Mouse (Mus musculus): ENCODE data around the gene Sv2b. TPM values are rescaled to one million over a fixed set of nuclear protein-coding genes. Genes with fewer than 3 reads are reported as not detected.
"Not testable (repeated sequence)": the region's sequence is repeated elsewhere in the genome, so short reads cannot be mapped to it uniquely, and the experiment has no call there.

Sv2b gene
- polyA plus RNA-seq, 1 experiment from 2014 or later, result 1.9 TPM

DNA sequence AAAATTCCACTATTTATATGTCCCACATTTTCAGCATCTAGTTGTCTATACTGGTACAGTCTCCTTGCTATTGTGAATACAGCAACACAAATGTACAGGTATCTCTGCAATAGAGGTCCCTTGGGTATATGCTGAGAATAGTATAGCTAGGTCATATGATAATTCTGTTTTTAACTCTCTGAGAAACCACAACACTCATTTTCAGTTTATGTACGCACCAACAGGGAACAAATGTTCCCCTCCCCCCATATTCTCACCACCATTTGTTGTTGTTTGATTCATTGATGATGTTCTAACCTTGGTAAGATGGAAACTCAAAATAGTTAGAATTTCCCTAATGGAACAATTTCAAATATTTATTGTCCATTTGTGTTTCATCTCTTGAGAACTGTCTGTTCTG lies 16.2 kb upstream of the Sv2b start:
- Histone ChIP-seq H3K27ac (ENCODE audit: low read depth) (no peak overlapping the region), H3K36me3 (ENCODE audit: control insufficient read depth, insufficient read depth, low read length) (no peaks in the 10 kb centered on the region), H3K4me3 (ENCODE audit: low read depth, low read length) (no peak overlapping the region), H3K9me3 (ENCODE audit: control insufficient read depth, low read length) (no peaks in the 10 kb centered on the region), H3K4me2 (ENCODE audit: low read length) (no peak overlapping the region), H3K27me3 (replicated peaks; ENCODE audit: control insufficient read depth, insufficient read depth, low read length) (no peaks in the 10 kb centered on the region), H3K9ac (ENCODE audit: low read length) (no peak overlapping the region), H3K4me1 (replicated peaks; ENCODE audit: control insufficient read depth, insufficient read depth, low read length) (no peaks in the 10 kb centered on the region)
- DNase-seq (ENCODE audit: low spot score) (no peak), ATAC-seq (replicated peaks; ENCODE audit: low FRiP score, low TSS enrichment, low read depth) (no peak)
- 89% methylated on average over 1 of the region's 1 CpGs for WGBS

- not testable (repeated sequence) for H3K4me1 ChIP-seq (replicated peaks; ENCODE audit: control insufficient read depth, insufficient read depth, low read length); H3K9me3 ChIP-seq (ENCODE audit: control insufficient read depth, low read length); H3K9ac ChIP-seq (ENCODE audit: low read length); H3K27ac ChIP-seq (ENCODE audit: low read depth); H3K36me3 ChIP-seq (ENCODE audit: control insufficient read depth, insufficient read depth, low read length); H3K27me3 ChIP-seq (replicated peaks; ENCODE audit: control insufficient read depth, insufficient read depth, low read length); H3K4me2 ChIP-seq (ENCODE audit: low read length); DNase-seq (ENCODE audit: low spot score); ATAC-seq (replicated peaks; ENCODE audit: low FRiP score, low TSS enrichment, low read depth); H3K4me3 ChIP-seq (ENCODE audit: low read depth, low read length)
- WGBS, result 89% methylated on average over 3 of the region's 3 CpGs
These were observed 13.7 kb upstream of the Sv2b start for GRCm38 (mm10) chr7:75322742-75323141.

- Histone ChIP-seq H3K27ac (ENCODE audit: low read depth) (no peak overlapping the region), H3K36me3 (ENCODE audit: control insufficient read depth, insufficient read depth, low read length) (no peaks in the 10 kb centered on the region), H3K9ac (ENCODE audit: low read length) (no peak overlapping the region), H3K4me1 (replicated peaks; ENCODE audit: control insufficient read depth, insufficient read depth, low read length) (no peaks in the 10 kb centered on the region), H3K27me3 (replicated peaks; ENCODE audit: control insufficient read depth, insufficient read depth, low read length) (no peaks in the 10 kb centered on the region), H3K9me3 (ENCODE audit: control insufficient read depth, low read length) (no peaks in the 10 kb centered on the region), H3K4me2 (ENCODE audit: low read length) (no peak overlapping the region), H3K4me3 (ENCODE audit: low read depth, low read length) (no peak overlapping the region)
- no peak for DNase-seq (ENCODE audit: low spot score)
- no peak for ATAC-seq (replicated peaks; ENCODE audit: low FRiP score, low TSS enrichment, low read depth)
These were observed 10.9 kb upstream of the Sv2b start for GRCm38 (mm10) chr7:75320009-75320408.

- H3K27me3 ChIP-seq (replicated peaks; ENCODE audit: control insufficient read depth, insufficient read depth, low read length), result no peaks in the 10 kb centered on the region
- H3K4me3 ChIP-seq (ENCODE audit: low read depth, low read length), result no peak overlapping the region
- no peak overlapping the region for H3K4me2 ChIP-seq (ENCODE audit: low read length)
- 93% methylated on average over 1 of the region's 1 CpGs for WGBS
- ATAC-seq (replicated peaks; ENCODE audit: low FRiP score, low TSS enrichment, low read depth) (no peak), DNase-seq (ENCODE audit: low spot score) (no peak)
- H3K9me3 ChIP-seq (ENCODE audit: control insufficient read depth, low read length), result no peaks in the 10 kb centered on the region
- H3K9ac ChIP-seq (ENCODE audit: low read length), result no peak overlapping the region
- no peaks in the 10 kb centered on the region for H3K4me1 ChIP-seq (replicated peaks; ENCODE audit: control insufficient read depth, insufficient read depth, low read length)
- no peak overlapping the region for H3K27ac ChIP-seq (ENCODE audit: low read depth)
- no peaks in the 10 kb centered on the region for H3K36me3 ChIP-seq (ENCODE audit: control insufficient read depth, insufficient read depth, low read length)
These were observed 9.3 kb upstream of the Sv2b start for GRCm38 (mm10) chr7:75318320-75318719.

DNA sequence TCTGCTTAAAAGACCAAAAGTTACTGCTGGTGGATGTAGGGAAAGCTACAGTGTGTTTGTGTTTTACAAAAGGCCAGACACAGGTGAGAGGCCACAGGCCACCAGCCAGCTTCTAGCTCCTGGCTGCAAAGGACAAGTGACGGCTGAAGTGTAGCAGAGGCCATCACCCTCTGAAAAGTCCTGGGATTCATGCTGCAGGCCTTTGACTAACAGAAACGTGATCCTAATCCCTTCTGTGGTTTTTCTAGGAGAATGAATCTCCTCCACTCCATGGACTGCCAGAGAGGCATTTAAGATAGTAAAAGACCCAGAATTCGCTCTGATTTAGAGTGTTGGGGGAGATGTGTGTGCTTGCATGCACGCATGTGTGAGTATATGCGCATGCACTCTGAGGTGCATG lies 5.8 kb upstream of the Sv2b start:
- Histone ChIP-seq H3K36me3 (ENCODE audit: control insufficient read depth, insufficient read depth, low read length) (no peaks in the 10 kb centered on the region), H3K9ac (ENCODE audit: low read length) (no peak overlapping the region), H3K27me3 (replicated peaks; ENCODE audit: control insufficient read depth, insufficient read depth, low read length) (no peaks in the 10 kb centered on the region), H3K4me1 (replicated peaks; ENCODE audit: control insufficient read depth, insufficient read depth, low read length) (no peaks in the 10 kb centered on the region), H3K4me2 (ENCODE audit: low read length) (no peak overlapping the region), H3K27ac (ENCODE audit: low read depth) (no peak overlapping the region), H3K9me3 (ENCODE audit: control insufficient read depth, low read length) (no peaks in the 10 kb centered on the region), H3K4me3 (ENCODE audit: low read depth, low read length) (no peak overlapping the region)
- DNase-seq (ENCODE audit: low spot score) (no peak), ATAC-seq (replicated peaks; ENCODE audit: low FRiP score, low TSS enrichment, low read depth) (no peak)
- 71% methylated on average over 5 of the region's 5 CpGs for WGBS

DNA sequence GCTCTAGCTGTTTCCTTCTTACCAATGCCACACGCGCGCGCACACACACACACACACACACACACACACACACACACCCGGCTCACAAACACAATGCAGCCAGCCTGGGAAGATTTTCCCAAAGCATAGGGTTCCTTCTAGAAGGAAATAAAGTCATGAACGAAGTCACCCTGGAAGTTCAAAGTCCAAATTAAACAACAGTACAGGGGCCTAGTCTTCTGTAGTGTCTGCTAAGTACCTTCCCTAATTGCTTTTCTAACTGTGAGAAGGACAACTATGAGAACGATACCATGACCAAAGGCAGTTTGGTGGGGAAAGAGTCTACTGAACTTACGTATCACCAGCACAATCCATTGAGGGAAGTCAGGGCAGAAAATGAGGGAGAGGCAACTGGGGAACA lies 508 bp upstream of the Sv2b start:
- no peak for ATAC-seq (replicated peaks; ENCODE audit: low FRiP score, low TSS enrichment, low read depth)
- no peak for DNase-seq (ENCODE audit: low spot score)
- Histone ChIP-seq H3K4me3 (ENCODE audit: low read depth, low read length) (no peak overlapping the region), H3K27ac (ENCODE audit: low read depth) (no peak overlapping the region), H3K9me3 (ENCODE audit: control insufficient read depth, low read length) (no peaks in the 10 kb centered on the region), H3K36me3 (ENCODE audit: control insufficient read depth, insufficient read depth, low read length) (no peaks in the 10 kb centered on the region), H3K4me2 (ENCODE audit: low read length) (no peak overlapping the region), H3K27me3 (replicated peaks; ENCODE audit: control insufficient read depth, insufficient read depth, low read length) (peaks cover 16% of the 10 kb centered on the region), H3K4me1 (replicated peaks; ENCODE audit: control insufficient read depth, insufficient read depth, low read length) (peaks cover 7% of the 10 kb centered on the region; the same call in 1 of the 2 replicates), H3K9ac (ENCODE audit: low read length) (no peak overlapping the region)
- 83% methylated on average over 8 of the region's 8 CpGs for WGBS

GRCm38 (mm10) chr7:75308140-75308456 lies 964 bp downstream of the Sv2b start:
- DNase-seq (ENCODE audit: low spot score), result no peak
- Histone ChIP-seq H3K36me3 (ENCODE audit: control insufficient read depth, insufficient read depth, low read length) (no peaks in the 10 kb centered on the region), H3K4me2 (ENCODE audit: low read length) (peak overlapping the region; percentile 88), H3K9me3 (ENCODE audit: control insufficient read depth, low read length) (no peaks in the 10 kb centered on the region), H3K27ac (ENCODE audit: low read depth) (no peak overlapping the region), H3K9ac (ENCODE audit: low read length) (no peak overlapping the region), H3K4me1 (replicated peaks; ENCODE audit: control insufficient read depth, insufficient read depth, low read length) (peaks cover 7% of the 10 kb centered on the region; the same call in 1 of the 2 replicates), H3K4me3 (ENCODE audit: low read depth, low read length) (peak overlapping the region; percentile 43), H3K27me3 (replicated peaks; ENCODE audit: control insufficient read depth, insufficient read depth, low read length) (peaks cover 16% of the 10 kb centered on the region)
- WGBS, result 8% methylated on average over 8 of the region's 8 CpGs
- no peak for ATAC-seq (replicated peaks; ENCODE audit: low FRiP score, low TSS enrichment, low read depth)

- H3K4me1 ChIP-seq (replicated peaks; ENCODE audit: control insufficient read depth, insufficient read depth, low read length), result peaks cover 7% of the 10 kb centered on the region; the same call in 1 of the 2 replicates
- peaks cover 16% of the 10 kb centered on the region for H3K27me3 ChIP-seq (replicated peaks; ENCODE audit: control insufficient read depth, insufficient read depth, low read length)
- no peak overlapping the region for H3K27ac ChIP-seq (ENCODE audit: low read depth)
- H3K36me3 ChIP-seq (ENCODE audit: control insufficient read depth, insufficient read depth, low read length), result no peaks in the 10 kb centered on the region
- DNase-seq (ENCODE audit: low spot score) (no peak), ATAC-seq (replicated peaks; ENCODE audit: low FRiP score, low TSS enrichment, low read depth) (no peak)
- H3K4me2 ChIP-seq (ENCODE audit: low read length), result peak overlapping the region; percentile 88
- H3K4me3 ChIP-seq (ENCODE audit: low read depth, low read length), result peak overlapping the region; percentile 43; the same call in 1 of the 2 replicates
- H3K9ac ChIP-seq (ENCODE audit: low read length), result no peak overlapping the region
- WGBS, result 58% methylated on average over 8 of the region's 8 CpGs
- H3K9me3 ChIP-seq (ENCODE audit: control insufficient read depth, low read length), result no peaks in the 10 kb centered on the region
These were observed 1.4 kb downstream of the Sv2b start for GRCm38 (mm10) chr7:75307570-75308087.

- H3K36me3 ChIP-seq (ENCODE audit: control insufficient read depth, insufficient read depth, low read length), result no peaks in the 10 kb centered on the region
- no peak overlapping the region for H3K9ac ChIP-seq (ENCODE audit: low read length)
- no peaks in the 10 kb centered on the region for H3K9me3 ChIP-seq (ENCODE audit: control insufficient read depth, low read length)
- H3K4me3 ChIP-seq (ENCODE audit: low read depth, low read length), result no peak overlapping the region
- 46% methylated on average over 9 of the region's 9 CpGs for WGBS
- peaks cover 16% of the 10 kb centered on the region for H3K27me3 ChIP-seq (replicated peaks; ENCODE audit: control insufficient read depth, insufficient read depth, low read length)
- no peak for ATAC-seq (replicated peaks; ENCODE audit: low FRiP score, low TSS enrichment, low read depth)
- H3K4me1 ChIP-seq (replicated peaks; ENCODE audit: control insufficient read depth, insufficient read depth, low read length), result peaks cover 7% of the 10 kb centered on the region; the same call in 1 of the 2 replicates
- H3K27ac ChIP-seq (ENCODE audit: low read depth), result no peak overlapping the region
- no peak overlapping the region for H3K4me2 ChIP-seq (ENCODE audit: low read length)
- no peak for DNase-seq (ENCODE audit: low spot score)
These were observed 3.1 kb downstream of the Sv2b start for GRCm38 (mm10) chr7:75305901-75306465.

Data from intestine, embryonic 14.5 days (tissue).